Mouse (Mus musculus) heart, embryonic 14.5 days (tissue): ENCODE results near the gene Dmrta1. TPM values are rescaled to one million over a fixed set of nuclear protein-coding genes. Genes with fewer than 3 reads are reported as not detected.

Source experiments
- ATAC-seq: fragments of 200-750 bp; cut with Nextera tagmentation; 2 replicates; pipeline ENCODE4 v1.8.0; 2017; ENCODE audit warnings: low read depth, moderate TSS enrichment; ENCODE audit not compliant: insufficient number of reproducible peaks, insufficient read depth, low FRiP score
- H3K27ac ChIP-seq, 2 experiments: fragments of 200-500 bp in 1 of 2; fragments of 300-500 bp in 1 of 2; sonication (generic) in 1 of 2; replicated peaks in 1 of 2; 2 replicates each; pipeline ENCODE4 v1.5.1; 2012 to 2014; ENCODE audit warnings: low read depth in 2 of 2, low read length in 2 of 2, control low read depth in 1 of 2, mild to moderate bottlenecking in 1 of 2, mixed read lengths in 1 of 2; ENCODE audit not compliant: control insufficient read depth in 1 of 2, insufficient read depth in 1 of 2
- H3K27me3 ChIP-seq: fragments of 300-500 bp; sonication (generic); 2 replicates; pipeline ENCODE4 v1.6.1; 2014; ENCODE audit warnings: mild to moderate bottlenecking, low read length, control low read depth; ENCODE audit not compliant: control insufficient read depth, insufficient read depth
- H3K36me3 ChIP-seq: fragments of 300-500 bp; sonication (generic); 2 replicates; pipeline ENCODE4 v1.6.1; 2014; ENCODE audit warnings: mild to moderate bottlenecking, control low read depth, low read length, mixed read lengths; ENCODE audit not compliant: control insufficient read depth, insufficient read depth
- H3K4me1 ChIP-seq, 2 experiments: fragments of 200-500 bp in 1 of 2; fragments of 300-500 bp in 1 of 2; sonication (generic) in 1 of 2; 2 replicates each; pipeline ENCODE4 v1.6.1; 2012 to 2014; ENCODE audit warnings: low read length in 2 of 2, control low read depth in 1 of 2, mixed read lengths in 1 of 2; ENCODE audit not compliant: control insufficient read depth in 2 of 2, insufficient read depth in 2 of 2
- H3K4me2 ChIP-seq: fragments of 300-500 bp; sonication (generic); 2 replicates; pipeline ENCODE4 v1.6.1; 2014; ENCODE audit warnings: mild to moderate bottlenecking, low read length
- H3K4me3 ChIP-seq, 2 experiments: fragments of 200-500 bp in 1 of 2; fragments of 300-500 bp in 1 of 2; sonication (generic) in 1 of 2; 2 replicates each; pipeline ENCODE4 v1.5.1; 2012 to 2014; ENCODE audit warnings: low read length in 2 of 2, mild to moderate bottlenecking in 2 of 2, control low read depth in 1 of 2, low read depth in 1 of 2, moderate library complexity in 1 of 2; ENCODE audit not compliant: control insufficient read depth in 1 of 2, insufficient read depth in 1 of 2
- H3K9ac ChIP-seq: fragments of 300-500 bp; sonication (generic); 2 replicates; pipeline ENCODE4 v1.6.1; 2014; ENCODE audit warnings: mild to moderate bottlenecking, low read length
- H3K9me3 ChIP-seq: fragments of 300-500 bp; sonication (generic); 2 replicates; pipeline ENCODE4 v1.6.1; 2016; ENCODE audit warnings: low read length, control low read depth; ENCODE audit not compliant: control insufficient read depth
- WGBS: fragments of 180-500 bp; shearing (Covaris S2); extraction: QIAGEN DNeasy Blood & Tissue Kit; methylation state at CpG from one replicate; pipeline ENCODE4 v1.1.7; 2014; 5-methylcytosine and 5-hydroxymethylcytosine counted together
- polyA plus RNA-seq: library from polyadenylated mRNA; unstranded; fragments of >200 nt; fragmentation: Nextera tagmentation; extraction: Ambion mirVana; gene quantifications from 2 replicates; pipeline ENCODE4 v1.2.1, GENCODE M21; 2014

The Dmrta1 gene
- polyA plus RNA-seq, 1 experiment from 2014 or later = 0.57 TPM

DNA sequence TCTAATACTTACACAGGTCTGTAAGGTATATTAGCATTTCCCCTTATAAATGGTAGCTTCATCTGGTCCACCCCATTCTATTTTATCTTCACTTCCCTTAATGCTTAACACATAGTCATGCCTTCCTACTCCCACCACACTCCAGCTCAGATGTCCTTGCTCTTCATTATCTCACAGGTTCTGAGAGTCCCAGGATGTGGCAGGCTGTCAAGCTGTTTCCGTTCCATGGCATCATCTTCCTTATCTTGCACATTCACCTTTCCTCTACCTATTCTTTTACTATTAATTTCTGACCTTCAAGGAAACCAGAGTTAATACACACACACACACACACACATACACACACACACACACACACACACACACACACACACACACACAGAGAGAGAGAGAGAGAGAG, 27.5 kb upstream of the Dmrta1 start:
- H3K4me3 ChIP-seq = no peak overlapping the region
- H3K4me2 ChIP-seq = no peak overlapping the region
- no peak overlapping the region for H3K9ac ChIP-seq
- 48% methylated on average over 1 of the region's 1 CpGs for WGBS
- no peaks in the 10 kb centered on the region for H3K36me3 ChIP-seq
- H3K27me3 ChIP-seq = no peaks in the 10 kb centered on the region
- H3K4me1 ChIP-seq = no peaks in the 10 kb centered on the region
- H3K9me3 ChIP-seq = no peaks in the 10 kb centered on the region
- no peak for ATAC-seq
- H3K27ac ChIP-seq = no peak overlapping the region

GRCm38 (mm10) chr4:89663406-89663805, 15.8 kb upstream of the Dmrta1 start:
- WGBS = 64% methylated on average over 2 of the region's 2 CpGs
- Histone ChIP-seq H3K4me2 (no peak overlapping the region), H3K4me3 (no peak overlapping the region), H3K27me3 (no peaks in the 10 kb centered on the region), H3K36me3 (no peaks in the 10 kb centered on the region), H3K27ac (no peak overlapping the region), H3K9me3 (no peaks in the 10 kb centered on the region), H3K4me1 (no peaks in the 10 kb centered on the region), H3K9ac (no peak overlapping the region)
- ATAC-seq = no peak

DNA sequence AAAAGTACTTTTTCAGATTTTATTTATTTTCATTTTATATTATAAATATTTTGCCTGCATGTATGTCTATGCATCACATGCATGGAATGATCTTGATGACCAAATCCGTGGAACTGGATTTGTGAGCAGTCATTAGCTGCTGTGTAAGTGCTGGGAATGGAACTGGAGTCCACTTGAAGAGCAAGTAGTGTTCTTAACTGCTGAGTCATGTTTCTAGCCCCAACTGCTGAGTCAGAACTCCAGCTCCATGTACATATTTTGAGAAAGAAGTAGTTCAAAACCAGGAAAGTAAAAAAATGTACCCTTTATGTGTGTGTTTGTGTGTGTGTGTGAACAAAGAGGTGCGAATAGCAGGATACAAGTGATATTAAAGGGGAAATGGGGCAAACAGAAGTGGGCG, 4.5 kb upstream of the Dmrta1 start:
- 79% methylated on average over 3 of the region's 3 CpGs for WGBS
- Histone ChIP-seq H3K9me3 (no peaks in the 10 kb centered on the region), H3K27me3 (no peaks in the 10 kb centered on the region), H3K36me3 (no peaks in the 10 kb centered on the region), H3K27ac (no peak overlapping the region), H3K9ac (no peak overlapping the region), H3K4me2 (no peak overlapping the region), H3K4me1 (no peaks in the 10 kb centered on the region), H3K4me3 (no peak overlapping the region)
- no peak for ATAC-seq

- Histone ChIP-seq H3K9me3 (no peaks in the 10 kb centered on the region), H3K27ac (no peak overlapping the region), H3K9ac (no peak overlapping the region), H3K4me1 (no peaks in the 10 kb centered on the region), H3K36me3 (no peaks in the 10 kb centered on the region), H3K27me3 (no peaks in the 10 kb centered on the region), H3K4me2 (no peak overlapping the region), H3K4me3 (no peak overlapping the region)
- no peak for ATAC-seq
- 82% methylated on average over 7 of the region's 7 CpGs for WGBS
Measured at GRCm38 (mm10) chr4:89677903-89678302, 1.3 kb upstream of the Dmrta1 start.

GRCm38 (mm10) chr4:89678713-89679112, 523 bp upstream of the Dmrta1 start:
- ATAC-seq = 0 out of 2 replicates have a peak, but pooled peaks have one; percentile 31
- no peaks in the 10 kb centered on the region for H3K27me3 ChIP-seq
- no peak overlapping the region for H3K9ac ChIP-seq
- H3K4me2 ChIP-seq = no peak overlapping the region
- no peaks in the 10 kb centered on the region for H3K36me3 ChIP-seq
- H3K9me3 ChIP-seq = no peaks in the 10 kb centered on the region
- no peak overlapping the region for H3K4me3 ChIP-seq
- H3K4me1 ChIP-seq = no peaks in the 10 kb centered on the region
- no peak overlapping the region for H3K27ac ChIP-seq
- WGBS = 48% methylated on average over 5 of the region's 5 CpGs

DNA sequence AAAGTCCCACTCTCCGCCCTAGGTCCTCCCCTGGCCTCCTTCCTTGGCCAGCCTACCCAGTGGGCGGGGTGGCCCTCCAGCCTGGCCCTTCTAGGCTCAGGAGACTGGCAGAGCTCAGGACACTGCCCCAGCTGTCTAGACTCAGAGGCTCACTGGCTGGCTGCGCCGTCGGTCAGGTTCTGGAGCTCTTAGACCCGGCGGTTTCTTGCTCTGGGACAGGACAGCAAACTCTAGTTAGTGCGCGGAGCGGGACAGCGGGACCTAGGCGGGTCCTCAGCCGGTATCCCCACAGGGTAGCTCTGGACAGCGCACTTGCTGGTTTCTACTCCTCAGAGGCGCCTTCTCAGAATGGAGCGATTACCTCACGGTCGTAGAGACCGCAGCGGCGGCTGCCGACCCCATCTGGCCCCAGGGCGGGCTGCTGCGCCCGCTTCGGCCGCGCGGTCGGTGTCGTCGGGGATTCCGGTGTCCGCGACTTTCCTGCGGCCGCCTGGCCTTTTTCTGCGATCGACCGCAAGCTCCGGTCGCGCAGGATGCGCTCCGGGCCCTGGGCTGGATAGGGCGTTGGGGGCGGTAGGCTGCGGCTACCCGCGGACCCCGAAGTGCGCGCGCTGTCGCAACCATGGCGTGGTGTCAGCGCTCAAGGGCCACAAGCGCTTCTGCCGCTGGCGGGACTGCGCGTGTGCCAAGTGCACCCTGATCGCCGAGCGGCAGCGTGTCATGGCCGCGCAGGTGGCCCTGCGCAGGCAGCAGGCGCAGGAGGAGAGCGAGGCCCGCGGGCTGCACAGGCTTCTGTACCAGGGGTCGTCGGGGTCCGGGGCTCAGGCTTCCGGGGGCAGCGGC, 8.9 kb downstream of the Dmrta1 start:
- peak; percentile 84 for ATAC-seq
- Histone ChIP-seq H3K4me2 (peak overlapping the region; percentile 91), H3K4me3 (peak overlapping the region; percentile 50 to 62), H3K27ac (no peak overlapping the region), H3K9me3 (no peaks in the 10 kb centered on the region), H3K4me1 (0 out of 4 replicates have a peak, but pooled peaks cover 0 to 3% of the 10 kb centered on the region in 2 experiments), H3K9ac (peak overlapping the region; percentile 68), H3K36me3 (no peaks in the 10 kb centered on the region), H3K27me3 (peaks cover 33% of the 10 kb centered on the region)
- under 1% methylated on average over 78 of the region's 78 CpGs for WGBS

GRCm38 (mm10) chr4:89688804-89689497, 9.7 kb downstream of the Dmrta1 start:
- WGBS = 4% methylated on average over 16 of the region's 16 CpGs
- Histone ChIP-seq H3K9me3 (no peaks in the 10 kb centered on the region), H3K4me1 (0 out of 4 replicates have a peak, but pooled peaks cover 0 to 3% of the 10 kb centered on the region in 2 experiments), H3K36me3 (no peaks in the 10 kb centered on the region), H3K9ac (peak overlapping the region; percentile 68), H3K27ac (no peak overlapping the region), H3K27me3 (peaks cover 33% of the 10 kb centered on the region), H3K4me3 (peak overlapping the region; percentile 50 to 62), H3K4me2 (peak overlapping the region; percentile 91)
- ATAC-seq = peak; percentile 13; the same call in 1 of the 2 replicates
